Mouse (Mus musculus) thymus, adult 2 months (tissue): Measurements from ENCODE around the gene Fras1.

ENCODE experiments used
- CTCF ChIP-seq: fragments of 200-500 bp; IDR thresholded peaks from 2 replicates; pipeline ENCODE4 v1.5.1; 2012; ENCODE audit warnings: mild to moderate bottlenecking, control low read depth, low read length, moderate library complexity, borderline replicate concordance; ENCODE audit not compliant: control insufficient read depth, poor library complexity, insufficient read depth; ENCODE audit errors: extremely low read depth
- POLR2A ChIP-seq: fragments of 200-500 bp; IDR thresholded peaks from 2 replicates; pipeline ENCODE4 v1.6.1; 2012; ENCODE audit warnings: mild to moderate bottlenecking, low read length, control low read depth, moderate library complexity; ENCODE audit not compliant: control insufficient read depth, poor library complexity, insufficient read depth; ENCODE audit errors: extremely low read depth

GRCm38 (mm10) chr5:96331048-96331737 is 42.6 kb upstream of the Fras1 start:
- no peak for TF ChIP-seq CTCF
- no peak for TF ChIP-seq POLR2A
